Mouse (Mus musculus) G1E-ER4 (cell line): ENCODE measurements around the gene Clock. TPM values are rescaled to one million over a fixed set of nuclear protein-coding genes. Genes with fewer than 3 reads are reported as not detected.

Source experiments
- GATA1 ChIP-seq: IDR thresholded peaks from one replicate; pipeline ENCODE4 v1.8.0; 2012; ENCODE audit warnings: low read length, inconsistent platforms
- polyA plus RNA-seq: library from polyadenylated mRNA; stranded (reverse); fragments of >175 nt; gene quantifications from 2 replicates; pipeline ENCODE4 v1.2.3, GENCODE M21; 2012

Clock gene
- polyA plus RNA-seq = 1.1 and 1.8 TPM in 2 replicates

GRCm38 (mm10) chr5:76304452-76305341, at the start of gene Clock:
Gene Clock, minus strand, starts transcription at chr5:76304792.
- no peak for TF ChIP-seq GATA1

- no peak for TF ChIP-seq GATA1
Measured at GRCm38 (mm10) chr5:76351953-76352611, 47.5 kb upstream of the Clock start.

- TF ChIP-seq GATA1 = no peak
Measured at GRCm38 (mm10) chr5:76351537-76351936, 46.9 kb upstream of the Clock start.

GRCm38 (mm10) chr5:76346137-76346536, 41.5 kb upstream of the Clock start:
- TF ChIP-seq GATA1 = no peak

GRCm38 (mm10) chr5:76340931-76341330, 36.3 kb upstream of the Clock start:
- TF ChIP-seq GATA1 = no peak

GRCm38 (mm10) chr5:76337100-76337499, 32.5 kb upstream of the Clock start:
- no peak for TF ChIP-seq GATA1

- TF ChIP-seq GATA1 = no peak
Measured at GRCm38 (mm10) chr5:76333833-76334232, 29.2 kb upstream of the Clock start.

- no peak for TF ChIP-seq GATA1
Measured at GRCm38 (mm10) chr5:76330953-76331352, 26.4 kb upstream of the Clock start, which contains the start of gene Pdcl2. Gene Pdcl2, minus strand, starts transcription at chr5:76331156.

GRCm38 (mm10) chr5:76327296-76327695, 22.7 kb upstream of the Clock start:
- no peak for TF ChIP-seq GATA1

- no peak for TF ChIP-seq GATA1
Measured at GRCm38 (mm10) chr5:76325113-76325512, 20.5 kb upstream of the Clock start.

- TF ChIP-seq GATA1 = no peak
Measured at GRCm38 (mm10) chr5:76321249-76322196, 16.9 kb upstream of the Clock start.

GRCm38 (mm10) chr5:76308206-76308605, 3.6 kb upstream of the Clock start:
- no peak for TF ChIP-seq GATA1

- no peak for TF ChIP-seq GATA1
Measured at GRCm38 (mm10) chr5:76306261-76306660, 1.7 kb upstream of the Clock start.

GRCm38 (mm10) chr5:76305616-76306015, 1.0 kb upstream of the Clock start:
- no peak for TF ChIP-seq GATA1

GRCm38 (mm10) chr5:76303745-76304451, 694 bp downstream of the Clock start:
- TF ChIP-seq GATA1 = no peak
